17 mouse cellular contexts compared by ENCODE assay signal in genomic region chr13:111982796-111983460, GRCm38 (mm10).
DNase-seq lines count a peak whose midpoint lies in the region; ATAC-seq and TF ChIP-seq lines count a peak whose summit lies in the region.
"Had no signal": no experiment of that assay in that cellular context is flagged by ENCODE, and none has a peak within 500 bp of the region (broad histone marks: within the 10 kb centered on the region; RNA-seq: fewer than 3 reads in every experiment).

No protein-coding gene starts in this region.

- H3K9ac ChIP-seq in lung, embryonic 15.5 days = no peak overlapping the region
- H3K9ac ChIP-seq in stomach, embryonic 16.5 days (ENCODE audit: low read length) = no peak overlapping the region
- H3K9ac ChIP-seq: embryonic facial prominence, embryonic 13.5 days; forebrain, postnatal 0 days; hindbrain, embryonic 14.5 days; limb, embryonic 15.5 days; midbrain, embryonic 15.5 days had no signal

- DNase-seq in heart, embryonic 10.5 days (ENCODE audit: low spot score) = no peak
- DNase-seq in heart, adult 8-10 months (ENCODE audit: low spot score) = no peak
- DNase-seq in lung, adult 2 months = no peak
- peak; percentile 67 for DNase-seq in induced T-regulatory cell, adult 2 months (ENCODE audit: low read depth)
- DNase-seq in left cerebral cortex, adult 2 months (ENCODE audit: extremely low spot score in 1 of 2, low spot score in 2 of 2) = no peak
- DNase-seq: adrenal gland, postnatal 36 days; cerebellum, adult 9-11 months; forebrain, postnatal 0 days; kidney, adult 2 months; lung, postnatal 10 days; thymus, postnatal 14 days had no signal

- no peak for ATAC-seq in lung, embryonic 15.5 days (ENCODE audit: borderline replicate concordance, extremely low read depth, low FRiP score, low TSS enrichment)
- ATAC-seq in stomach, embryonic 16.5 days (ENCODE audit: insufficient read depth, low FRiP score) = peak; percentile 61
- ATAC-seq: forebrain, postnatal 0 days; midbrain, embryonic 15.5 days had no signal

- no peaks in the 10 kb centered on the region for H3K27me3 ChIP-seq in heart, embryonic 10.5 days (ENCODE audit: insufficient read depth, poor library complexity, severe bottlenecking)
- no peaks in the 10 kb centered on the region for H3K27me3 ChIP-seq in lung, embryonic 15.5 days
- H3K27me3 ChIP-seq in stomach, embryonic 16.5 days (ENCODE audit: control insufficient read depth, insufficient read depth, low read length) = no peaks in the 10 kb centered on the region
- H3K27me3 ChIP-seq: embryonic facial prominence, embryonic 13.5 days; limb, embryonic 15.5 days; midbrain, embryonic 15.5 days had no signal

- H3K4me2 ChIP-seq in lung, embryonic 15.5 days = no peak overlapping the region
- no peak overlapping the region for H3K4me2 ChIP-seq in stomach, embryonic 16.5 days (ENCODE audit: low read depth, low read length)
- H3K4me2 ChIP-seq: embryonic facial prominence, embryonic 13.5 days; hindbrain, embryonic 14.5 days; limb, embryonic 15.5 days; midbrain, embryonic 15.5 days had no signal

- H3K36me3 ChIP-seq in heart, embryonic 10.5 days = no peaks in the 10 kb centered on the region
- H3K36me3 ChIP-seq in lung, embryonic 15.5 days = no peaks in the 10 kb centered on the region
- no peaks in the 10 kb centered on the region for H3K36me3 ChIP-seq in stomach, embryonic 16.5 days (ENCODE audit: control insufficient read depth, insufficient read depth, low read length)
- H3K36me3 ChIP-seq: embryonic facial prominence, embryonic 13.5 days; limb, embryonic 15.5 days; midbrain, embryonic 15.5 days had no signal

- no peaks in the 10 kb centered on the region for H3K9me3 ChIP-seq in heart, embryonic 10.5 days
- H3K9me3 ChIP-seq in lung, embryonic 15.5 days = no peaks in the 10 kb centered on the region
- H3K9me3 ChIP-seq in stomach, embryonic 16.5 days (replicated peaks; ENCODE audit: control insufficient read depth, low read length) = no peaks in the 10 kb centered on the region
- H3K9me3 ChIP-seq: embryonic facial prominence, embryonic 13.5 days; limb, embryonic 15.5 days; midbrain, embryonic 15.5 days had no signal

- 52% methylated on average over 6 of the region's 6 CpGs for WGBS in heart, embryonic 10.5 days
- 53% methylated on average over 6 of the region's 6 CpGs for WGBS in lung, embryonic 15.5 days
- WGBS in lung, adult 2 months = 72% methylated on average over 6 of the region's 6 CpGs
- WGBS in stomach, embryonic 16.5 days = 57% methylated on average over 6 of the region's 6 CpGs

- H3K27ac ChIP-seq in heart, embryonic 10.5 days = 0 out of 2 replicates have a peak overlapping the region, but pooled peaks have one; percentile 17
- H3K27ac ChIP-seq in lung, embryonic 15.5 days = peak overlapping the region; percentile 26; the same call in 1 of the 2 replicates
- H3K27ac ChIP-seq in stomach, embryonic 16.5 days (ENCODE audit: low read length) = peak overlapping the region; percentile 34; the same call in 1 of the 2 replicates
- no peak overlapping the region for H3K27ac ChIP-seq in left cerebral cortex, adult 2 months
- H3K27ac ChIP-seq: embryonic facial prominence, embryonic 13.5 days; hindbrain, embryonic 14.5 days; limb, embryonic 15.5 days; midbrain, embryonic 15.5 days had no signal

- no peak for TF ChIP-seq CTCF in lung, adult 2 months (IDR thresholded peaks at IDR 0.05; ENCODE audit: insufficient read depth, low read length)
- no peak for TF ChIP-seq CTCF in left cerebral cortex, adult 2 months (IDR thresholded peaks at IDR 0.05)

- H3K4me3 ChIP-seq in heart, embryonic 10.5 days = no peak overlapping the region
- no peak overlapping the region for H3K4me3 ChIP-seq in lung, embryonic 15.5 days
- no peak overlapping the region for H3K4me3 ChIP-seq in lung, adult 2 months (replicated peaks; ENCODE audit: extremely low read depth, low read depth, low read length)
- no peak overlapping the region for H3K4me3 ChIP-seq in stomach, embryonic 16.5 days (replicated peaks; ENCODE audit: low read length)
- H3K4me3 ChIP-seq in left cerebral cortex, adult 2 months = no peak overlapping the region
- H3K4me3 ChIP-seq: embryonic facial prominence, embryonic 13.5 days; limb, embryonic 15.5 days; midbrain, embryonic 15.5 days had no signal

- intact Hi-C loops in left cerebral cortex, adult 2 months (cut with DNase I) = no loop called here

- H3K4me1 ChIP-seq in heart, embryonic 10.5 days = peaks cover 33% of the 10 kb centered on the region
- H3K4me1 ChIP-seq in lung, embryonic 15.5 days = peaks cover 42% of the 10 kb centered on the region
- peaks cover 12% of the 10 kb centered on the region; the same call in 1 of the 2 replicates for H3K4me1 ChIP-seq in lung, adult 2 months (ENCODE audit: control insufficient read depth, insufficient read depth, low read length)
- H3K4me1 ChIP-seq in stomach, embryonic 16.5 days (ENCODE audit: control insufficient read depth, insufficient read depth, low read length) = peaks cover 29% of the 10 kb centered on the region

- TF ChIP-seq POLR2A in lung, adult 2 months (IDR thresholded peaks at IDR 0.05; ENCODE audit: borderline replicate concordance, extremely low read depth, low read depth, low read length) = no peak
